Mouse (Mus musculus): ENCODE data around the gene Fate1. TPM values are rescaled to one million over a fixed set of nuclear protein-coding genes. Genes with fewer than 3 reads are reported as not detected.

Gene Fate1
- total RNA-seq, 1 experiment = not detected

- Histone ChIP-seq H3K9ac (ENCODE audit: insufficient read depth, low read depth, low read length, poor library complexity, severe bottlenecking) (no peak overlapping the region), H3K4me1 (ENCODE audit: control insufficient read depth in 2 of 2, insufficient read depth in 2 of 2, low read length in 2 of 2, poor library complexity in 1 of 2) (no peaks in the 10 kb centered on the region), H3K4me3 (ENCODE audit: insufficient read depth in 1 of 2, low read depth in 1 of 2, low read length in 2 of 2, poor library complexity in 1 of 2, severe bottlenecking in 1 of 2) (no peak overlapping the region), H3K27ac (ENCODE audit: insufficient read depth, low read depth, low read length, poor library complexity, severe bottlenecking) (no peak overlapping the region), H3K36me3 (ENCODE audit: control insufficient read depth, insufficient read depth, low read length, poor library complexity, severe bottlenecking) (no peaks in the 10 kb centered on the region), H3K9me3 (ENCODE audit: control insufficient read depth, insufficient read depth, low read depth, low read length) (no peaks in the 10 kb centered on the region)
- TF ChIP-seq MAFK (IDR thresholded peaks at IDR 0.05; ENCODE audit: insufficient read depth, low read depth, low read length) (no peak), ZNF384 (IDR thresholded peaks at IDR 0.05; ENCODE audit: low read depth, low read length) (no peak), CHD2 (IDR thresholded peaks at IDR 0.05; ENCODE audit: low read depth, low read length) (no peak), ZC3H11A (IDR thresholded peaks at IDR 0.05; ENCODE audit: borderline replicate concordance, low read depth, low read length) (no peak), HCFC1 (IDR thresholded peaks at IDR 0.05; ENCODE audit: borderline replicate concordance, insufficient read depth, low read length) (no peak)
- in situ Hi-C loops (cut with MboI; ENCODE audit: low sequenced_read_pairs in 2 of 2, unreplicated experiment in 2 of 2) = no loop called here
- no peak for DNase-seq (ENCODE audit: low read depth, low spot score)
Measured at GRCm38 (mm10) chrX:71980443-71980842, 7.7 kb downstream of the Fate1 start.

- TF ChIP-seq MAFK (IDR thresholded peaks at IDR 0.05; ENCODE audit: insufficient read depth, low read depth, low read length) (no peak), ZC3H11A (IDR thresholded peaks at IDR 0.05; ENCODE audit: borderline replicate concordance, low read depth, low read length) (no peak), ZNF384 (IDR thresholded peaks at IDR 0.05; ENCODE audit: low read depth, low read length) (no peak), CHD2 (IDR thresholded peaks at IDR 0.05; ENCODE audit: low read depth, low read length) (no peak), HCFC1 (IDR thresholded peaks at IDR 0.05; ENCODE audit: borderline replicate concordance, insufficient read depth, low read length) (no peak)
- no peak overlapping the region for H3K4me3 ChIP-seq (ENCODE audit: insufficient read depth in 1 of 2, low read depth in 1 of 2, low read length in 2 of 2, poor library complexity in 1 of 2, severe bottlenecking in 1 of 2)
- DNase-seq (ENCODE audit: low read depth, low spot score) = no peak
- no peak overlapping the region for H3K9ac ChIP-seq (ENCODE audit: insufficient read depth, low read depth, low read length, poor library complexity, severe bottlenecking)
- H3K4me1 ChIP-seq (ENCODE audit: control insufficient read depth in 2 of 2, insufficient read depth in 2 of 2, low read length in 2 of 2, poor library complexity in 1 of 2) = no peaks in the 10 kb centered on the region
- no peak overlapping the region for H3K27ac ChIP-seq (ENCODE audit: insufficient read depth, low read depth, low read length, poor library complexity, severe bottlenecking)
- H3K9me3 ChIP-seq (ENCODE audit: control insufficient read depth, insufficient read depth, low read depth, low read length) = no peaks in the 10 kb centered on the region
- H3K36me3 ChIP-seq (ENCODE audit: control insufficient read depth, insufficient read depth, low read length, poor library complexity, severe bottlenecking) = no peaks in the 10 kb centered on the region
- in situ Hi-C loops (cut with MboI; ENCODE audit: low sequenced_read_pairs in 2 of 2, unreplicated experiment in 2 of 2) = no loop called here
Measured at GRCm38 (mm10) chrX:71981322-71981721, 8.5 kb downstream of the Fate1 start.

- Histone ChIP-seq H3K9me3 (ENCODE audit: control insufficient read depth, insufficient read depth, low read depth, low read length) (no peaks in the 10 kb centered on the region), H3K9ac (ENCODE audit: insufficient read depth, low read depth, low read length, poor library complexity, severe bottlenecking) (no peak overlapping the region), H3K4me1 (ENCODE audit: control insufficient read depth in 2 of 2, insufficient read depth in 2 of 2, low read length in 2 of 2, poor library complexity in 1 of 2) (no peaks in the 10 kb centered on the region), H3K27ac (ENCODE audit: insufficient read depth, low read depth, low read length, poor library complexity, severe bottlenecking) (no peak overlapping the region), H3K4me3 (ENCODE audit: insufficient read depth in 1 of 2, low read depth in 1 of 2, low read length in 2 of 2, poor library complexity in 1 of 2, severe bottlenecking in 1 of 2) (no peak overlapping the region), H3K36me3 (ENCODE audit: control insufficient read depth, insufficient read depth, low read length, poor library complexity, severe bottlenecking) (no peaks in the 10 kb centered on the region)
- no peak for DNase-seq (ENCODE audit: low read depth, low spot score)
- in situ Hi-C loops (cut with MboI; ENCODE audit: low sequenced_read_pairs in 2 of 2, unreplicated experiment in 2 of 2) = no loop called here
- TF ChIP-seq ZNF384 (IDR thresholded peaks at IDR 0.05; ENCODE audit: low read depth, low read length) (no peak), HCFC1 (IDR thresholded peaks at IDR 0.05; ENCODE audit: borderline replicate concordance, insufficient read depth, low read length) (no peak), CHD2 (IDR thresholded peaks at IDR 0.05; ENCODE audit: low read depth, low read length) (no peak)
Measured at GRCm38 (mm10) chrX:71983205-71983604, 10.4 kb downstream of the Fate1 start.

DNA sequence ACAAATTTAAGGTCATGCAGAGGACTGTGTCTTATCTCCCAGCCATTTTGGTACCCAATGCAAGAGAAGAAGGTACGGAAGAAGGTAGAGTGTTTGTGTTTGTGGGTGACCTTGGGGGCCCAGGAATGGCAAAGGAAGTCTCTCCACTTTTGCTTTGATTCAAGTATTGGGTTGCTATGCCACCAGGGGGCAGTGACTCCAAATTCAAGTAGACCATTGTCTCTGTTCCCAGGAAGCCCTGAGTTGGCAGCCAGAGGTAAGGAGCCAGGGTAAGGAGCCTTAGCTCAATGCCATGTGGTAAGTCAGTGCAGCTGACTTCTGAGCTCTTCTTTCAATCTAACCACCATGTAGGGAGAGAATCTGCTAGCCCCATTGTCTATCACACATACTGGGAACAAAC is 11.0 kb downstream of the Fate1 start:
- no peak for TF ChIP-seq ZC3H11A (IDR thresholded peaks at IDR 0.05; ENCODE audit: borderline replicate concordance, low read depth, low read length)
- TF ChIP-seq MAFK (IDR thresholded peaks at IDR 0.05; ENCODE audit: insufficient read depth, low read depth, low read length) = no peak
- no peak for TF ChIP-seq ZNF384 (IDR thresholded peaks at IDR 0.05; ENCODE audit: low read depth, low read length)
- TF ChIP-seq HCFC1 (IDR thresholded peaks at IDR 0.05; ENCODE audit: borderline replicate concordance, insufficient read depth, low read length) = no peak
- no peak for TF ChIP-seq CHD2 (IDR thresholded peaks at IDR 0.05; ENCODE audit: low read depth, low read length)
- Histone ChIP-seq H3K9me3 (ENCODE audit: control insufficient read depth, insufficient read depth, low read depth, low read length) (no peaks in the 10 kb centered on the region), H3K9ac (ENCODE audit: insufficient read depth, low read depth, low read length, poor library complexity, severe bottlenecking) (no peak overlapping the region), H3K27ac (ENCODE audit: insufficient read depth, low read depth, low read length, poor library complexity, severe bottlenecking) (no peak overlapping the region), H3K4me1 (ENCODE audit: control insufficient read depth in 2 of 2, insufficient read depth in 2 of 2, low read length in 2 of 2, poor library complexity in 1 of 2) (no peaks in the 10 kb centered on the region), H3K36me3 (ENCODE audit: control insufficient read depth, insufficient read depth, low read length, poor library complexity, severe bottlenecking) (no peaks in the 10 kb centered on the region), H3K4me3 (ENCODE audit: insufficient read depth in 1 of 2, low read depth in 1 of 2, low read length in 2 of 2, poor library complexity in 1 of 2, severe bottlenecking in 1 of 2) (no peak overlapping the region)
- no peak for DNase-seq (ENCODE audit: low read depth, low spot score)
- in situ Hi-C loops (cut with MboI; ENCODE audit: low sequenced_read_pairs in 2 of 2, unreplicated experiment in 2 of 2) = no loop called here

DNA sequence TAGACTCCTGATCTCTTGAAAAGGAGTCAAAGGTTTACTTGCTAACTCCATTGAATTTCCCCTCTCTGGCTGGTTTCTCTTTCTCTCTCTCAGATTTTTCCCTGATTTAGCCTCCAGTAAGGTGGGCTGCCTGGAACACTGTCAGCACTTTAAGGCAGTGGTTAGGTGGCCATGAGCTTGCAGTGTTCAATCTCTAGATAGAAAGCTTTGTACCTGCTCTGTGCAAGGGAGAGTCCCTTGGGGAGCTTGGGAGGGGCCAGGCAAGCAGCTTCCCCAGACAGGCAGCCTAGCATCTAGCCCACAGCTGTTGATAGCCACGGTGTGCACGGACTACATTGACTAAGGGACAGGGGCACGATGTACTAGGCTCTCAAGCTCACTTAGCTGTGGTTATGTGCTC is 18.8 kb downstream of the Fate1 start, which contains the start of gene Cnga2:
Cnga2 (plus strand) TSS at position 301 of the 400 bp plus-strand sequence.
- Histone ChIP-seq H3K27ac (ENCODE audit: insufficient read depth, low read depth, low read length, poor library complexity, severe bottlenecking) (no peak within 1 kb of the TSS), H3K4me3 (ENCODE audit: insufficient read depth in 1 of 2, low read depth in 1 of 2, low read length in 2 of 2, poor library complexity in 1 of 2, severe bottlenecking in 1 of 2) (no peak within 1 kb of the TSS), H3K4me1 (ENCODE audit: control insufficient read depth in 2 of 2, insufficient read depth in 2 of 2, low read length in 2 of 2, poor library complexity in 1 of 2) (no peaks in the 10 kb centered on the region), H3K9ac (ENCODE audit: insufficient read depth, low read depth, low read length, poor library complexity, severe bottlenecking) (no peak within 1 kb of the TSS), H3K9me3 (ENCODE audit: control insufficient read depth, insufficient read depth, low read depth, low read length) (no peaks in the 10 kb centered on the region), H3K36me3 (ENCODE audit: control insufficient read depth, insufficient read depth, low read length, poor library complexity, severe bottlenecking) (no peaks in the 10 kb centered on the region)
- no peak for DNase-seq (ENCODE audit: low read depth, low spot score)
- TF ChIP-seq CHD2 (IDR thresholded peaks at IDR 0.05; ENCODE audit: low read depth, low read length) = no peak
- TF ChIP-seq HCFC1 (IDR thresholded peaks at IDR 0.05; ENCODE audit: borderline replicate concordance, insufficient read depth, low read length) = no peak
- no peak for TF ChIP-seq ZNF384 (IDR thresholded peaks at IDR 0.05; ENCODE audit: low read depth, low read length)
- TF ChIP-seq ZC3H11A (IDR thresholded peaks at IDR 0.05; ENCODE audit: borderline replicate concordance, low read depth, low read length) = no peak
- no peak for TF ChIP-seq MAFK (IDR thresholded peaks at IDR 0.05; ENCODE audit: insufficient read depth, low read depth, low read length)
- in situ Hi-C loops (cut with MboI; ENCODE audit: low sequenced_read_pairs in 2 of 2, unreplicated experiment in 2 of 2) = no loop called here

Measured in ES-E14 (cell line).